Mouse (Mus musculus) MEL (cell line): ENCODE data around the gene Cyth3. TPM values are rescaled to one million over a fixed set of nuclear protein-coding genes. Genes with fewer than 3 reads are reported as not detected.

ENCODE experiments used
- DNase-seq: peaks from one replicate; pipeline ENCODE4 v3.0.0; 2011; ENCODE audit warnings: low read depth, low spot score
- H3K27ac ChIP-seq: 2 replicates; pipeline ENCODE4 v1.5.1; 2012; ENCODE audit warnings: low read depth, mild to moderate bottlenecking, control low read depth, low read length, moderate library complexity; ENCODE audit not compliant: control insufficient read depth
- H3K27me3 ChIP-seq, 2 experiments: fragments of 150-350 bp in 1 of 2; sonication (generic) in 1 of 2; 2 replicates each; pipeline ENCODE4 v1.6.1; 2012; ENCODE audit warnings: low read length in 2 of 2, mild to moderate bottlenecking in 2 of 2, improper control_type of control experiment in 1 of 2, moderate library complexity in 1 of 2; ENCODE audit not compliant: insufficient read depth in 2 of 2, control insufficient read depth in 1 of 2
- H3K36me3 ChIP-seq, 2 experiments: 2 replicates each; pipeline ENCODE4 v1.6.1; 2012 to 2014; ENCODE audit warnings: low read length in 2 of 2, improper control_type of control experiment in 1 of 2, inconsistent platforms in 1 of 2, mild to moderate bottlenecking in 1 of 2; ENCODE audit not compliant: insufficient read depth in 2 of 2, control insufficient read depth in 1 of 2
- H3K4me1 ChIP-seq, 2 experiments: fragments of 150-350 bp in 1 of 2; sonication (generic) in 1 of 2; 2 replicates each; pipeline ENCODE4 v1.6.1; 2012; ENCODE audit warnings: low read length in 2 of 2, improper control_type of control experiment in 1 of 2, mild to moderate bottlenecking in 1 of 2; ENCODE audit not compliant: insufficient read depth in 2 of 2, control insufficient read depth in 1 of 2
- H3K4me3 ChIP-seq, 2 experiments: fragments of 150-350 bp in 1 of 2; sonication (generic) in 1 of 2; 2 replicates each; pipeline ENCODE4 v1.5.1; 2012; ENCODE audit warnings: low read depth in 2 of 2, low read length in 2 of 2, mild to moderate bottlenecking in 2 of 2, moderate library complexity in 2 of 2, control low read depth in 1 of 2, improper control_type of control experiment in 1 of 2; ENCODE audit not compliant: control insufficient read depth in 1 of 2, insufficient read depth in 1 of 2
- H3K79me2 ChIP-seq: 2 replicates; pipeline ENCODE4 v1.6.1; 2012; ENCODE audit warnings: mild to moderate bottlenecking, low read length, moderate library complexity; ENCODE audit not compliant: control insufficient read depth, poor library complexity, insufficient read depth
- H3K9ac ChIP-seq: 2 replicates; pipeline ENCODE4 v1.6.1; 2012; ENCODE audit warnings: low read depth, mild to moderate bottlenecking, control low read depth, low read length, moderate library complexity; ENCODE audit not compliant: control insufficient read depth, poor library complexity, severe bottlenecking
- H3K9me3 ChIP-seq: fragments of 150-350 bp; sonication (generic); replicated peaks from 2 replicates; pipeline ENCODE4 v1.6.1; 2012; ENCODE audit warnings: mild to moderate bottlenecking, low read length, improper control_type of control experiment, moderate library complexity; ENCODE audit not compliant: insufficient read depth
- BHLHE40 ChIP-seq: IDR thresholded peaks from 2 replicates; pipeline ENCODE4 v1.6.1; 2012; ENCODE audit warnings: low read depth, mild to moderate bottlenecking, inconsistent platforms, low read length, improper control_type of control experiment, borderline replicate concordance
- CHD1 ChIP-seq: IDR thresholded peaks from 2 replicates; pipeline ENCODE4 v1.6.1; 2012; ENCODE audit warnings: low read depth, mild to moderate bottlenecking, inconsistent platforms, low read length, improper control_type of control experiment
- CTCF ChIP-seq, 3 experiments: IDR thresholded peaks in 2 of 3; conservative IDR thresholded peaks in 1 of 3; 2 replicates each; pipeline ENCODE4 v1.5.1; 2011 to 2012; ENCODE audit warnings: low read length in 3 of 3, low read depth in 2 of 3, mild to moderate bottlenecking in 2 of 3, improper control_type of control experiment in 1 of 3, inconsistent platforms in 1 of 3, mixed read lengths in 1 of 3, moderate library complexity in 1 of 3; ENCODE audit not compliant: control insufficient read depth in 1 of 3, insufficient read depth in 1 of 3, poor library complexity in 1 of 3, severe bottlenecking in 1 of 3
- EP300 ChIP-seq, 2 experiments: IDR thresholded peaks; 2 replicates each; pipeline ENCODE4 v1.6.1; 2011; ENCODE audit warnings: improper control_type of control experiment in 2 of 2, low read length in 2 of 2, low read depth in 1 of 2, mild to moderate bottlenecking in 1 of 2
- GATA1 ChIP-seq: IDR thresholded peaks from 2 replicates; pipeline ENCODE4 v1.6.1; 2011; ENCODE audit warnings: low read depth, low read length, improper control_type of control experiment
- HCFC1 ChIP-seq: IDR thresholded peaks from 2 replicates; pipeline ENCODE4 v1.6.1; 2012; ENCODE audit warnings: low read depth, mild to moderate bottlenecking, inconsistent platforms, low read length, improper control_type of control experiment, moderate library complexity
- JUND ChIP-seq: IDR thresholded peaks from 2 replicates; pipeline ENCODE4 v1.6.1; 2011; ENCODE audit warnings: low read depth, mild to moderate bottlenecking, improper control_type of control experiment, low read length
- KAT2A ChIP-seq: conservative IDR thresholded peaks from 2 replicates; pipeline ENCODE4 v1.6.1; 2012; ENCODE audit warnings: low read depth, low read length, improper control_type of control experiment, inconsistent platforms
- MAFK ChIP-seq: IDR thresholded peaks from 2 replicates; pipeline ENCODE4 v1.6.1; 2011; ENCODE audit warnings: low read depth, mild to moderate bottlenecking, low read length, improper control_type of control experiment, borderline replicate concordance
- MAX ChIP-seq: IDR thresholded peaks from 2 replicates; pipeline ENCODE4 v1.6.1; 2011; ENCODE audit warnings: low read length, improper control_type of control experiment
- MAZ ChIP-seq: IDR thresholded peaks from 2 replicates; pipeline ENCODE4 v1.6.1; 2012; ENCODE audit warnings: low read depth, mild to moderate bottlenecking, inconsistent platforms, low read length, improper control_type of control experiment
- MEF2A ChIP-seq: IDR thresholded peaks from 2 replicates; pipeline ENCODE4 v1.6.1; 2014; ENCODE audit warnings: low read depth, mild to moderate bottlenecking, inconsistent platforms, low read length, improper control_type of control experiment; ENCODE audit not compliant: poor library complexity, insufficient replicate concordance, severe bottlenecking; ENCODE audit errors: extremely low read depth
- MYB ChIP-seq: IDR thresholded peaks from 2 replicates; pipeline ENCODE4 v1.6.1; 2011; ENCODE audit warnings: mild to moderate bottlenecking, low read depth, low read length, improper control_type of control experiment
- MYC ChIP-seq: IDR thresholded peaks from 2 replicates; pipeline ENCODE4 v1.6.1; 2011; ENCODE audit warnings: low read depth, mild to moderate bottlenecking, low read length, improper control_type of control experiment, moderate library complexity
- NELFE ChIP-seq: IDR thresholded peaks from 2 replicates; pipeline ENCODE4 v1.6.1; 2011; ENCODE audit warnings: low read depth, low read length, improper control_type of control experiment
- POLR2AphosphoS2 ChIP-seq: IDR thresholded peaks from 2 replicates; pipeline ENCODE4 v1.6.1; 2011; ENCODE audit warnings: low read length, improper control_type of control experiment
- RAD21 ChIP-seq: IDR thresholded peaks from 2 replicates; pipeline ENCODE4 v1.6.1; 2011; ENCODE audit warnings: mild to moderate bottlenecking, low read depth, low read length, improper control_type of control experiment
- RCOR1 ChIP-seq: IDR thresholded peaks from 2 replicates; pipeline ENCODE4 v1.6.1; 2012; ENCODE audit warnings: low read depth, mild to moderate bottlenecking, inconsistent platforms, low read length, improper control_type of control experiment
- SIN3A ChIP-seq: IDR thresholded peaks from 2 replicates; pipeline ENCODE4 v1.6.1; 2012; ENCODE audit warnings: low read length, improper control_type of control experiment, inconsistent platforms
- SMC3 ChIP-seq: IDR thresholded peaks from 2 replicates; pipeline ENCODE4 v1.6.1; 2011; ENCODE audit warnings: low read depth, low read length, improper control_type of control experiment
- TAL1 ChIP-seq: IDR thresholded peaks from 2 replicates; pipeline ENCODE4 v1.6.1; 2012; ENCODE audit warnings: mild to moderate bottlenecking, inconsistent platforms, low read length, moderate library complexity, mixed read lengths
- UBTF ChIP-seq: IDR thresholded peaks from 2 replicates; pipeline ENCODE4 v1.6.1; 2012; ENCODE audit warnings: low read depth, mild to moderate bottlenecking, inconsistent platforms, low read length, improper control_type of control experiment, moderate library complexity, borderline replicate concordance; ENCODE audit not compliant: insufficient read depth
- USF1 ChIP-seq: IDR thresholded peaks from 2 replicates; pipeline ENCODE4 v1.6.1; 2014; ENCODE audit warnings: low read depth, mild to moderate bottlenecking, inconsistent platforms, low read length, improper control_type of control experiment, moderate library complexity
- USF2 ChIP-seq, 2 experiments: IDR thresholded peaks; 2 replicates each; pipeline ENCODE4 v1.6.1; 2011 to 2012; ENCODE audit warnings: improper control_type of control experiment in 2 of 2, low read length in 2 of 2, borderline replicate concordance in 1 of 2, inconsistent platforms in 1 of 2, low read depth in 1 of 2, mild to moderate bottlenecking in 1 of 2; ENCODE audit not compliant: insufficient read depth in 1 of 2
- ZNF384 ChIP-seq: IDR thresholded peaks from 2 replicates; pipeline ENCODE4 v1.6.1; 2012; ENCODE audit warnings: low read depth, mild to moderate bottlenecking, inconsistent platforms, low read length, improper control_type of control experiment
- polyA plus RNA-seq, 2 experiments: library from polyadenylated mRNA; stranded (reverse) in 1 of 2; unstranded in 1 of 2; fragments of >175 nt in 1 of 2; fragments of >200 nt in 1 of 2; gene quantifications; 2 replicates each; pipeline versions ENCODE4 v1.2.1 to v1.2.4; 2012; ENCODE audit warnings: low replicate concordance in 2 of 2, low read depth in 1 of 2; ENCODE audit not compliant: insufficient read length in 2 of 2, insufficient read depth in 1 of 2, missing spikeins in 1 of 2
- total RNA-seq: library from RNA; depleted of rRNA; stranded (reverse); fragments of 300-350 nt; gene quantifications from 2 replicates; pipeline ENCODE4 v1.2.3, GENCODE M21; 2012

Gene Cyth3
- total and polyA plus RNA-seq, 3 experiments: 41.1 to 44.9 TPM; not detected in 1

DNA sequence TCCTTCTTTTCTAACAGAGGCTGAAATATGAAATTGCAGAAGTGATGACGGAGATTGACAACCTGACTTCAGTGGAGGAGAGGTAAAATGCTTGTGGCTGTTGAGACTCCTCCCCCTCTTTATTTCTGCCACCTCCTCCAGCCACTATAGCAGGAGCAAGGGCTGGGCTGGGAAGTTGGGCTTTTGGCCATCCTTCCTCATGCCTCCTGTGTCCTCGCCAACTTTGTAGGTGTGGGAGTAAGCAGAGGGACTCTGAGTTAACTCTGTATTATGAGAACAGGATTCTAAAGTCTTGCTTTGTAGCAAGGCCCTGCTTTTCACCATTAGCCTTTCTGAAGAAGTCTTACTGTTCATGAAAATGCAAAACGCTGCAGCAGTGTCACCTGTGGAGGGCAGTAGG lies 64.2 kb downstream of the Cyth3 start:
- no peak for DNase-seq
- Histone ChIP-seq H3K4me3 (no peak overlapping the region), H3K4me1 (no peaks in the 10 kb centered on the region; a peak in 1 of 4 replicates), H3K9ac (no peak overlapping the region), H3K9me3 (no peaks in the 10 kb centered on the region), H3K36me3 (peaks cover 0 to 8% of the 10 kb centered on the region in 2 experiments; a peak in 2 of 4 replicates), H3K27me3 (no peaks in the 10 kb centered on the region), H3K27ac (no peak overlapping the region), H3K79me2 (no peaks in the 10 kb centered on the region; the same call in 1 of the 2 replicates)
- no peak for TF ChIP-seq RAD21
- no peak for TF ChIP-seq KAT2A
- no peak for TF ChIP-seq JUND
- TF ChIP-seq SIN3A: no peak
- TF ChIP-seq MAFK: no peak
- no peak for TF ChIP-seq ZNF384
- TF ChIP-seq POLR2AphosphoS2: no peak
- no peak for TF ChIP-seq MYC
- no peak for TF ChIP-seq MAZ
- no peak for TF ChIP-seq CTCF (IDR thresholded peaks at IDR 0.05 in 2 of 3, conservative IDR thresholded peaks at IDR 0.05 in 1 of 3; ENCODE audit: control insufficient read depth in 1 of 3, insufficient read depth in 1 of 3, low read depth in 2 of 3, low read length in 3 of 3, poor library complexity in 1 of 3, severe bottlenecking in 1 of 3)
- no peak for TF ChIP-seq TAL1
- TF ChIP-seq MAX: no peak
- no peak for TF ChIP-seq USF1
- no peak for TF ChIP-seq MYB
- no peak for TF ChIP-seq SMC3
- TF ChIP-seq GATA1: no peak
- TF ChIP-seq, all 39 proteins: peak for 0

DNA sequence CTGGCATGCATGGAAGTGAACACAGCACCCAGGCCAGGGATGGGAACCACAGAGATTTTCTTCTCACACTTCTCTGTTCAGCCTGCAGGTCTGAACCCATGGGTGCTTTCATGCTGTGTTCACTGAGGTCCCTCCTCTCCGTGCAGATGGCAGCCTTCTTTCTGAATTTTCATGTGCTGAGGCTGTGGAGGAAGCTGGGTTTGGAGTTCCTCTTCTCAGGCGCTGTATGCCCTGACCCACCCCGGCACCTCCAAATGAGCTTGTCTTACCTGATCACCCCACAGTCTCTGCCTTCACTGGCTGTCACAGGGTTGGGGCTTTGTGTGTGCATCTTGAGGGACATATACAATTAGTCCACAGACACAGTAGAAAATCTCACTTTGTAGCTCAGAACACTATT lies 65.3 kb downstream of the Cyth3 start:
- Histone ChIP-seq H3K9me3 (no peaks in the 10 kb centered on the region), H3K79me2 (no peaks in the 10 kb centered on the region), H3K4me1 (no peaks in the 10 kb centered on the region; a peak in 1 of 4 replicates), H3K27ac (no peak overlapping the region), H3K9ac (no peak overlapping the region), H3K27me3 (no peaks in the 10 kb centered on the region), H3K36me3 (peaks cover 0 to 8% of the 10 kb centered on the region in 2 experiments; a peak in 2 of 4 replicates), H3K4me3 (no peak overlapping the region)
- TF ChIP-seq GATA1: no peak
- TF ChIP-seq MAZ: no peak
- no peak for TF ChIP-seq SMC3
- TF ChIP-seq JUND: no peak
- no peak for TF ChIP-seq HCFC1
- no peak for TF ChIP-seq SIN3A
- no peak for TF ChIP-seq NELFE
- no peak for TF ChIP-seq RCOR1
- no peak for TF ChIP-seq BHLHE40
- no peak for TF ChIP-seq MYB
- no peak for TF ChIP-seq CHD1
- TF ChIP-seq UBTF: no peak
- no peak for TF ChIP-seq USF2 (IDR thresholded peaks at IDR 0.05; ENCODE audit: borderline replicate concordance in 1 of 2, insufficient read depth in 1 of 2, low read depth in 1 of 2, low read length in 2 of 2)
- TF ChIP-seq MAX: no peak
- no peak for TF ChIP-seq MEF2A
- TF ChIP-seq USF1: no peak
- TF ChIP-seq POLR2AphosphoS2: no peak
- TF ChIP-seq EP300 (IDR thresholded peaks at IDR 0.05; ENCODE audit: low read depth in 1 of 2, low read length in 2 of 2): no peak
- TF ChIP-seq RAD21: no peak
- no peak for DNase-seq
